Mouse (Mus musculus): ENCODE results near the gene Clasrp. TPM values are rescaled to one million over a fixed set of nuclear protein-coding genes. Genes with fewer than 3 reads are reported as not detected.

Gene Clasrp
- total and polyA plus RNA-seq, 3 experiments, result 13.9 to 32.0 (median 14.0) TPM

DNA sequence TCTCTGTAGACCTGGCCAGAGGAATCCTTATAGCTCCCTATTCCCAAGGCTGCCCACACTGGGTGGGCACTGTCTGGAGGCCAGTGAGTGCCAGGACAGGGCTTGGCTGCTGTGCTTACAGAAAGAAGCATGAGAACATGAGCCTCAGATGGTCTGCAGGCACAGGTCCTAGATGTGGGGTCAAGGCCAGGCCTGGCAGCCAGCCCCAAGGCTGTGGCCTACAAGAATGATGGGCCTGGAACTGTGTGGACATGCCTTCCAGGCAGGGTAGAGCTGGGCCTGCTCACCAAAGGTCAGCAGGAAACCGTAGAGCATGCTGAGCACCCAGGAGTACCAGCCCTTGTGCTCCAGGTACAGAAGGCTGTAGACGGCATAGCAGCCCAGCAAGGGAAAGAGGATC lies 30.3 kb upstream of the Clasrp start:
- Histone ChIP-seq H3K27ac (no peak overlapping the region), H3K36me3 (ENCODE audit: control insufficient read depth, insufficient read depth, low read length) (no peaks in the 10 kb centered on the region), H3K79me2 (replicated peaks; ENCODE audit: control insufficient read depth, insufficient read depth, low read length) (no peaks in the 10 kb centered on the region), H3K4me3 (no peak overlapping the region), H3K9ac (ENCODE audit: low read depth, low read length) (no peak overlapping the region), H3K27me3 (ENCODE audit: control insufficient read depth, insufficient read depth, low read length) (no peaks in the 10 kb centered on the region), H3K4me1 (ENCODE audit: control insufficient read depth, insufficient read depth, low read length) (peaks cover 4% of the 10 kb centered on the region; the same call in 1 of the 2 replicates)
- intact Hi-C loops (cut with DNase I), result no loop called here
- no peak for DNase-seq
- 84% methylated on average over 2 of the region's 2 CpGs for WGBS
- TF ChIP-seq EP300 (IDR thresholded peaks at IDR 0.05; ENCODE audit: insufficient read depth, low read depth, low read length) (no peak), CTCF (IDR thresholded peaks at IDR 0.05) (no peak), POLR2A (IDR thresholded peaks at IDR 0.05; ENCODE audit: insufficient read depth, low read depth, low read length) (no peak)

DNA sequence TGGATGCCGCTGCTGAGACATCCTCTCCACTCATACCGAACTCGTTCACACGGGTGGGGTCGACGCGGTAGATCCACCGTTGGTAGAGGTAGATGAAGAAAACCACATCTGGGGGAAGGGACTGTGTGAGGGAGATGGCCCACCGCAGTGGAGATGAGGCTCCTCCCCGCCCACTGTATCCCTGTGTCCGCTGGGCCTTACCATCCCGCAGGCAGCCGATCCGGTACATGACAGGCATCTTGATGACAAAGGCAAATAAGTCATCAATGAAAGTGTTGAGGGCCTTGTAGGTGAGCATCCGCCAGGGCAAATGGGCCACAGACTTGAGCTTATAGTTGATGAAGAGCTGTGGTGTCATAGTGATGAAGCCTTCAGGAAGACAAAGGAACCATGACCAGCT lies 29.6 kb upstream of the Clasrp start:
- H3K4me3 ChIP-seq, result no peak overlapping the region
- no peak overlapping the region for H3K27ac ChIP-seq
- H3K79me2 ChIP-seq (replicated peaks; ENCODE audit: control insufficient read depth, insufficient read depth, low read length), result no peaks in the 10 kb centered on the region
- H3K9ac ChIP-seq (ENCODE audit: low read depth, low read length), result no peak overlapping the region
- intact Hi-C loops (cut with DNase I), result no loop called here
- TF ChIP-seq POLR2A (IDR thresholded peaks at IDR 0.05; ENCODE audit: insufficient read depth, low read depth, low read length), result no peak
- no peak for TF ChIP-seq CTCF (IDR thresholded peaks at IDR 0.05)
- TF ChIP-seq EP300 (IDR thresholded peaks at IDR 0.05; ENCODE audit: insufficient read depth, low read depth, low read length), result no peak
- DNase-seq, result no peak
- 91% methylated on average over 15 of the region's 15 CpGs for WGBS
- no peaks in the 10 kb centered on the region for H3K36me3 ChIP-seq (ENCODE audit: control insufficient read depth, insufficient read depth, low read length)
- no peaks in the 10 kb centered on the region for H3K27me3 ChIP-seq (ENCODE audit: control insufficient read depth, insufficient read depth, low read length)
- peaks cover 4% of the 10 kb centered on the region; the same call in 1 of the 2 replicates for H3K4me1 ChIP-seq (ENCODE audit: control insufficient read depth, insufficient read depth, low read length)

DNA sequence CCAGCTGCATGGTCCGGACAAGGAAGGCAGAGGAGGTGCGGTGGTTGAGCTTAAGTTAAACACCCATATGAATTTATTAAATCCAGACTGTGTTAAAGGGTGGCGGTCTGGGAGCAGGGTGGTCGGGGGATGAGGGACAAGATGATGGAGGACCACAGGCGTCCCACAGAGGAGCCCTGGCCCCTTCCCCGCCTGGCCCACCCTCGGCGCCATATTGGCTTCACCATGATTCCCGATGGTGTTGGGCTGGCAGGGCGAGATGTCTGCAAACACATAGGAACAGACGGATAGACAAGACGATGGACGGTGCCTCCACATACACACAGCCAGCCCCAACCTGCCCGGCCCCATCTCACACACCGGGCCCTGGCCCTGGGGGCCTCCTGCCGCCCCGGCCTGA lies 28.9 kb upstream of the Clasrp start:
- H3K4me3 ChIP-seq, result no peak overlapping the region
- 86% methylated on average over 17 of the region's 17 CpGs for WGBS
- intact Hi-C loops (cut with DNase I), result no loop called here
- no peak overlapping the region for H3K27ac ChIP-seq
- H3K9ac ChIP-seq (ENCODE audit: low read depth, low read length), result no peak overlapping the region
- H3K4me1 ChIP-seq (ENCODE audit: control insufficient read depth, insufficient read depth, low read length), result peaks cover 4% of the 10 kb centered on the region; the same call in 1 of the 2 replicates
- no peaks in the 10 kb centered on the region for H3K36me3 ChIP-seq (ENCODE audit: control insufficient read depth, insufficient read depth, low read length)
- TF ChIP-seq POLR2A (IDR thresholded peaks at IDR 0.05; ENCODE audit: insufficient read depth, low read depth, low read length) (no peak), CTCF (IDR thresholded peaks at IDR 0.05) (no peak), EP300 (IDR thresholded peaks at IDR 0.05; ENCODE audit: insufficient read depth, low read depth, low read length) (no peak)
- H3K79me2 ChIP-seq (replicated peaks; ENCODE audit: control insufficient read depth, insufficient read depth, low read length), result no peaks in the 10 kb centered on the region
- H3K27me3 ChIP-seq (ENCODE audit: control insufficient read depth, insufficient read depth, low read length), result no peaks in the 10 kb centered on the region
- no peak for DNase-seq

DNA sequence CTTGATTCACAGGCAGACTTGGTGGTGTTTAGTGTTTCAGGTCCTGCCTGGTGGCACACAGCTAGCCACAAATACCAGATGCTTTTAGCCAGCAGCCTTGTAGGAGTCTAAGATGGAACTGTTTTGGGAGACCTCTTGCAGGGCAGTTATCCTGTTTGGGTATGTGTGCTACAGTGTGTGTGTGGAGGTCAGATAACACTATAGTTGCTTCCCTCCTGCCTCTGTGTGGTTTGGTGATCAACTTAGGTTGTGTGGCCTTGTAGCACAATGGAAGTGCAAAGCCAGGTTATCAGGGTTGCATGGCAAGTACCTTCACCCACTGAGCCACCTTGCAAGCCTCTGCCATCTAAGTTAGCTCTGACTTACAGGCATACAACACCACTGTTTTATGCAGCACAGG lies 28.4 kb upstream of the Clasrp start:
- no peaks in the 10 kb centered on the region for H3K27me3 ChIP-seq (ENCODE audit: control insufficient read depth, insufficient read depth, low read length)
- no peak for DNase-seq
- H3K36me3 ChIP-seq (ENCODE audit: control insufficient read depth, insufficient read depth, low read length), result no peaks in the 10 kb centered on the region
- no peaks in the 10 kb centered on the region for H3K79me2 ChIP-seq (replicated peaks; ENCODE audit: control insufficient read depth, insufficient read depth, low read length)
- peaks cover 4% of the 10 kb centered on the region; the same call in 1 of the 2 replicates for H3K4me1 ChIP-seq (ENCODE audit: control insufficient read depth, insufficient read depth, low read length)
- no peak overlapping the region for H3K4me3 ChIP-seq
- no peak for TF ChIP-seq CTCF (IDR thresholded peaks at IDR 0.05)
- no peak for TF ChIP-seq POLR2A (IDR thresholded peaks at IDR 0.05; ENCODE audit: insufficient read depth, low read depth, low read length)
- no peak for TF ChIP-seq EP300 (IDR thresholded peaks at IDR 0.05; ENCODE audit: insufficient read depth, low read depth, low read length)
- intact Hi-C loops (cut with DNase I), result no loop called here
- no peak overlapping the region for H3K27ac ChIP-seq
- H3K9ac ChIP-seq (ENCODE audit: low read depth, low read length), result no peak overlapping the region

DNA sequence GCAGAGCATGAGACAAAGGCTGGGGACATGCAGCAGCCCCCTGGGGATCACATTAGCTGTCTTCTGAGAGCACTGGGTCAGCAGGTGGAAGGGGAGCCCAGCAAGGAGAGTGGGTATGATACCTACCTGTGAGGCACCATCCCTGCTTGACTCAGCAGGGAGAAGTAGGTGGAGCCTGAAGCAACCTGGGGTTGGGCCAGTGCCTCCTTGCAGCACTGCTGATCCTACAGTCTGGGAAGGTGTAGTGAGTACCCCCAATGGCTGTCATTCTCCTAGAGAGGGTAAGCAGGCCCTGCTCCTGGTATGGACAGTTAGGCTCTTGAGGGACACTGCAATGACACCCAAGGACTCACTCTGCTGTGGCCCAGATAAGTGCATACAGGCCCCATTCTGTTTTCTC lies 28.0 kb upstream of the Clasrp start:
- TF ChIP-seq EP300 (IDR thresholded peaks at IDR 0.05; ENCODE audit: insufficient read depth, low read depth, low read length), result no peak
- no peak for TF ChIP-seq CTCF (IDR thresholded peaks at IDR 0.05)
- TF ChIP-seq POLR2A (IDR thresholded peaks at IDR 0.05; ENCODE audit: insufficient read depth, low read depth, low read length), result no peak
- H3K9ac ChIP-seq (ENCODE audit: low read depth, low read length), result no peak overlapping the region
- intact Hi-C loops (cut with DNase I), result no loop called here
- H3K27me3 ChIP-seq (ENCODE audit: control insufficient read depth, insufficient read depth, low read length), result no peaks in the 10 kb centered on the region
- no peaks in the 10 kb centered on the region for H3K36me3 ChIP-seq (ENCODE audit: control insufficient read depth, insufficient read depth, low read length)
- no peaks in the 10 kb centered on the region for H3K79me2 ChIP-seq (replicated peaks; ENCODE audit: control insufficient read depth, insufficient read depth, low read length)
- H3K4me3 ChIP-seq, result no peak overlapping the region
- no peak overlapping the region for H3K27ac ChIP-seq
- DNase-seq, result no peak
- H3K4me1 ChIP-seq (ENCODE audit: control insufficient read depth, insufficient read depth, low read length), result peaks cover 4% of the 10 kb centered on the region; the same call in 1 of the 2 replicates

DNA sequence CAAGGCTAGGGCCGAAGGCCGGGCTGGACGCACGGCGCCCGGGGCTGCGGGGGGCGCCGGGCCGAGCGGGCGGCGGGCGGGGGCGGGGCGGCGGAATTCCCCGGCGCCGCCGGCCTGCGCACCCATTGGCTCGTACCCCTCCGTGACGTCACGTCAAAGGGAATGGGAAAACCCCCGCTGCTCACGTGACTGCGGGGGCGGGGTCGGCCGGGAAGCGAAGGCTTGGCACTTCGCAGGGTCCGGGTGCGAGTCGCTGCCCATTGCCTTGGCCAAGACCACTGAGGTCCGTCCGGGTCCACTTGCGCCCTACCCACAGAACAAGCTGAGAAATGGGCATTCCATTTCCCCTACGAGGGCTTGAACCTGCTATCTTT lies 25.1 kb upstream of the Clasrp start, which contains the start of gene Relb:
Relb (minus strand) TSS at position 78 of the 374 bp plus-strand sequence.
- under 1% methylated on average over 41 of the region's 41 CpGs for WGBS
- DNase-seq, result peak; percentile 91 to 92
- intact Hi-C loops (cut with DNase I), result loop anchor here (5.0 kb wide), 2 partner anchors 33 to 172 kb away; partner anchors contain the start of gene Mark4
- TF ChIP-seq CTCF (IDR thresholded peaks at IDR 0.05) (no peak), EP300 (IDR thresholded peaks at IDR 0.05; ENCODE audit: insufficient read depth, low read depth, low read length) (no peak), POLR2A (IDR thresholded peaks at IDR 0.05; ENCODE audit: insufficient read depth, low read depth, low read length) (0 out of 2 replicates have a peak, but pooled peaks have one; percentile 34)
- Histone ChIP-seq H3K36me3 (ENCODE audit: control insufficient read depth, insufficient read depth, low read length) (no peaks in the 10 kb centered on the region), H3K27me3 (ENCODE audit: control insufficient read depth, insufficient read depth, low read length) (no peaks in the 10 kb centered on the region), H3K4me3 (peak within 1 kb of the TSS; percentile 94), H3K4me1 (ENCODE audit: control insufficient read depth, insufficient read depth, low read length) (peaks cover 1% of the 10 kb centered on the region; the same call in 1 of the 2 replicates), H3K9ac (ENCODE audit: low read depth, low read length) (peak within 1 kb of the TSS; percentile 81), H3K27ac (peak within 1 kb of the TSS; percentile 85), H3K79me2 (replicated peaks; ENCODE audit: control insufficient read depth, insufficient read depth, low read length) (no peaks in the 10 kb centered on the region)
